Mouse (Mus musculus) embryonic facial prominence, embryonic 14.5 days (tissue): ENCODE measurements around the gene Slc25a33. TPM values are rescaled to one million over a fixed set of nuclear protein-coding genes. Genes with fewer than 3 reads are reported as not detected.

Experiments
- ATAC-seq: fragments of 200-750 bp; cut with Nextera tagmentation; 2 replicates; pipeline ENCODE4 v1.8.0; 2017; ENCODE audit warnings: low read depth, moderate number of reproducible peaks, moderate TSS enrichment
- DNase-seq: peaks from one replicate; pipeline ENCODE4 v3.0.0-alpha.2; 2015; ENCODE audit warnings: low spot score
- H3K27ac ChIP-seq: fragments of 300-500 bp; sonication (generic); replicated peaks from 2 replicates; pipeline ENCODE4 v1.5.1; 2014; ENCODE audit warnings: low read depth, mild to moderate bottlenecking, low read length, moderate library complexity
- H3K27me3 ChIP-seq: fragments of 300-500 bp; sonication (generic); replicated peaks from 2 replicates; pipeline ENCODE4 v1.6.1; 2014; ENCODE audit warnings: low read length; ENCODE audit not compliant: control insufficient read depth, insufficient read depth
- H3K36me3 ChIP-seq: fragments of 300-500 bp; sonication (generic); 2 replicates; pipeline ENCODE4 v1.6.1; 2014; ENCODE audit warnings: low read length, mixed read lengths; ENCODE audit not compliant: control insufficient read depth, insufficient read depth
- H3K4me1 ChIP-seq: fragments of 300-500 bp; sonication (generic); 2 replicates; pipeline ENCODE4 v1.6.1; 2014; ENCODE audit warnings: antibody characterized with exemption, low read length; ENCODE audit not compliant: control insufficient read depth, insufficient read depth
- H3K4me2 ChIP-seq: fragments of 300-500 bp; sonication (generic); 2 replicates; pipeline ENCODE4 v1.6.1; 2014; ENCODE audit warnings: low read depth, mild to moderate bottlenecking, low read length, moderate library complexity, mixed read lengths
- H3K4me3 ChIP-seq: fragments of 300-500 bp; sonication (generic); 2 replicates; pipeline ENCODE4 v1.5.1; 2014; ENCODE audit warnings: low read depth, mild to moderate bottlenecking, low read length
- H3K9ac ChIP-seq: fragments of 300-500 bp; sonication (generic); 2 replicates; pipeline ENCODE4 v1.6.1; 2014; ENCODE audit warnings: low read depth, mild to moderate bottlenecking, low read length, moderate library complexity, mixed read lengths
- H3K9me3 ChIP-seq: fragments of 300-500 bp; sonication (generic); 2 replicates; pipeline ENCODE4 v1.6.1; 2016; ENCODE audit warnings: low read length; ENCODE audit not compliant: control insufficient read depth
- WGBS: fragments of 180-500 bp; shearing (Covaris S2); extraction: QIAGEN DNeasy Blood & Tissue Kit; methylation state at CpG from one replicate; pipeline ENCODE4 v1.1.7; 2014; 5-methylcytosine and 5-hydroxymethylcytosine counted together
- microRNA-seq: library from miRNA; unstranded; fragments of <30 nt; microRNA quantifications from one replicate; pipeline ENCODE4, GENCODE M21; 2016; ENCODE audit warnings: borderline number of aligned reads
- polyA plus RNA-seq: library from polyadenylated mRNA; unstranded; fragments of >200 nt; fragmentation: Nextera tagmentation; extraction: Ambion mirVana; gene quantifications from 2 replicates; pipeline ENCODE4 v1.2.1, GENCODE M21; 2014

Gene Slc25a33
- polyA plus RNA-seq, 1 experiment from 2014 or later = 10.6 TPM

DNA sequence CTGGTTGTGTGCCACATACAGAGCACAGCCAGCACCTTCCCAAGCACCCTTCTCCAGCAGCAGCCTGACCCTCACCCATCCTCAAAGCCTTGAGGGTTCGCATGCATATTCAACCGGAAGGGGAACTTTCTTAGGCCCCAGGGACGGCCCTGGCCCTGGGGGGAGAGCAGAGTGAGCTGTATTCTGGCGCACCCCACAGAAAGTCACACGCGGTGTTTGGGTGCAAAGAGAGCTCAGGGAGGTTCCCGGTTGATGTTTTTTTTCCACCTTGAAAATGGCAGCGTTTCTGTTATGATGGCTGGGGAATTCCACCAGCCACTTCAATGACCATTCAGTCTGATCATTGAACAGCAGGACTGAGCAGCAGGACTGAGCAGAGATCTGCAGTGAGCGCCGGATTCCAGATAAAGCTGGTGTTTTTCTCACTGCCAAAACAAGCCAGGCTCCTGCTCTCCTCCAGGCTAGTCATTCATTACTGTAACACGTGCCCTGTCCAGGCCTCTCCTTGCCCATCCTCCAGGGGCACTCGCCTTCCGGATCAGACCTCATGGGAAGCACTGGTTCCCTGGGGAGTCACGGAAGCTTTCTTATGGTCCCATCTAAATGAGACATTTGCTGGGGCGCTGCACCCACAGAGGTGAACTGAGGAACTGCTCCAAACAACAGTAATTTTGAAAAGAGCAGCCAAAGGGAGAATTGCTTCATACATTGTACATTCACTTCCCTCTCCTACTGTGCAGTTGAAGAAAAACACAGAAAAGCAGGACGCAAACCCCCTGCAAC lies 77.7 kb downstream of the Slc25a33 start:
- 28% methylated on average over 16 of the region's 16 CpGs for WGBS
- Histone ChIP-seq H3K9ac (no peak overlapping the region), H3K27me3 (peaks cover 21% of the 10 kb centered on the region), H3K9me3 (no peaks in the 10 kb centered on the region), H3K4me2 (no peak overlapping the region), H3K27ac (no peak overlapping the region), H3K36me3 (no peaks in the 10 kb centered on the region), H3K4me3 (no peak overlapping the region), H3K4me1 (peaks cover 10% of the 10 kb centered on the region)
- DNase-seq (peak; percentile 26), ATAC-seq (no peak)

Small RNA genes within 50 kb of the gene (microRNA-seq; reads per million reads assigned to microRNA genes)
- gene Gm47301 = not detected

Other genes with a start within 250 kb of the Slc25a33 start
- gene Clstn1, start 187.8 kb downstream of the Slc25a33 start, polyA plus RNA-seq = 51.4 and 52.0 TPM in 2 replicates
- 6.0 TPM in 2 replicates for gene Pik3cd, start 71.7 kb downstream of the Slc25a33 start, polyA plus RNA-seq
- 20.7 and 23.3 TPM in 2 replicates for gene Tmem201, start 36.2 kb downstream of the Slc25a33 start, polyA plus RNA-seq
- 16.3 and 19.6 TPM in 2 replicates for gene Spsb1, start 180.8 kb upstream of the Slc25a33 start, polyA plus RNA-seq
- gene H6pd, start 234.7 kb upstream of the Slc25a33 start, polyA plus RNA-seq = 14.1 and 14.7 TPM in 2 replicates